Mouse (Mus musculus): ENCODE data around the gene Pzp. TPM values are rescaled to one million over a fixed set of nuclear protein-coding genes. Genes with fewer than 3 reads are reported as not detected.

The Pzp gene
- total and polyA plus RNA-seq, 2 experiments: 1,553 to 1,917 TPM

DNA sequence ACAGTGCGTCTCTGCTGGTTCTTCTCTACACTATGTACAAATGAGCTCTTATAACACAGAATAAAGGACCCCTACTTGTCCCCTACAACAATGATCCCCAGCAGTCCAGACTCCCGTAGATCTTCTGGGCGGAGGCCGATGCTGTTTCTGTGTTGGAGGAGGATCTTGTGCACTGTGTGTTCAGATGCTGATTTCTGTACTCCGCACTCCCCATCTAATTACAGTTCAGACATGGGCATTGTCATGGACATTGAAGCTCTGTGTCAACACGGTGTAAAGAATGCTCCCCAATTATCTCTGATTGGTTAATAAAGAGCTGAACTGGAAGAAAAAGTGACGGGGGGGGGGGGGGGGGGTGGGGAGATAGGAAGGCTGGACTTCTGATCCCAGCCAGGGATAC is 60.5 kb downstream of the Pzp start:
- no peaks in the 10 kb centered on the region for H3K79me2 ChIP-seq (ENCODE audit: control insufficient read depth, insufficient read depth, low read length)
- H3K27me3 ChIP-seq (ENCODE audit: control insufficient read depth, insufficient read depth, low read length): no peaks in the 10 kb centered on the region
- no peak overlapping the region for H3K9ac ChIP-seq (ENCODE audit: low read depth, low read length)
- H3K4me3 ChIP-seq (ENCODE audit: insufficient read depth, low read depth, low read length): no peak overlapping the region
- TF ChIP-seq POLR2A (IDR thresholded peaks at IDR 0.05; ENCODE audit: extremely low read depth, insufficient read depth, low read length) (no peak), CTCF (IDR thresholded peaks at IDR 0.05; ENCODE audit: low read depth, low read length) (no peak)
- no peak overlapping the region for H3K27ac ChIP-seq (replicated peaks; ENCODE audit: insufficient read depth, low read depth, low read length)
- H3K4me1 ChIP-seq (ENCODE audit: control insufficient read depth, insufficient read depth, low read length): no peaks in the 10 kb centered on the region
- WGBS: 31% methylated on average over 7 of the region's 7 CpGs
- no peak for DNase-seq (ENCODE audit: extremely low read depth, low read depth, low spot score)
- no peaks in the 10 kb centered on the region for H3K36me3 ChIP-seq (ENCODE audit: control insufficient read depth, insufficient read depth, low read length)

DNA sequence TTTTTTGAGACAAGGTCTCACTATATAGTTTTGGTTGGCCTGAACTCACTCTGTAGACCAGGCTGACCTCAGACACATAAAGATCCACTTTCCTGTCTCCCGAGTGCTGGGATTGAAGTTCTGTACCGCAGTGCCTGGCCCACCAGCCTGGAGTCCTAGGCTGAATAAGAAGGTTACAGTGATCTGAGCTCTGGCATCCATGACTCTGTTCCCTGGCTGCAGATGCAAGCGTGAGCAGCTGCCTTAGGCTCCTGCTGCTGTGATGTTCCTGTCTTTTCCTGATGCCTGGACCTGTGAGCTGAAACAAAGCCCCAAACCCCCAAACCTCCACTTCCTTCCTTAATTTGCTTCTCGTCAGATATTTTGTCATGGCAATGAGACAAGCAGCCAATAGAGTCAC is 61.5 kb downstream of the Pzp start:
- no peak for TF ChIP-seq POLR2A (IDR thresholded peaks at IDR 0.05; ENCODE audit: extremely low read depth, insufficient read depth, low read length)
- TF ChIP-seq CTCF (IDR thresholded peaks at IDR 0.05; ENCODE audit: low read depth, low read length): no peak
- Histone ChIP-seq H3K4me3 (ENCODE audit: insufficient read depth, low read depth, low read length) (no peak overlapping the region), H3K27me3 (ENCODE audit: control insufficient read depth, insufficient read depth, low read length) (no peaks in the 10 kb centered on the region), H3K4me1 (ENCODE audit: control insufficient read depth, insufficient read depth, low read length) (no peaks in the 10 kb centered on the region), H3K36me3 (ENCODE audit: control insufficient read depth, insufficient read depth, low read length) (no peaks in the 10 kb centered on the region), H3K27ac (replicated peaks; ENCODE audit: insufficient read depth, low read depth, low read length) (no peak overlapping the region), H3K79me2 (ENCODE audit: control insufficient read depth, insufficient read depth, low read length) (no peaks in the 10 kb centered on the region), H3K9ac (ENCODE audit: low read depth, low read length) (no peak overlapping the region)
- DNase-seq (ENCODE audit: extremely low read depth, low read depth, low spot score): no peak
- 87% methylated on average over 4 of the region's 4 CpGs for WGBS

DNA sequence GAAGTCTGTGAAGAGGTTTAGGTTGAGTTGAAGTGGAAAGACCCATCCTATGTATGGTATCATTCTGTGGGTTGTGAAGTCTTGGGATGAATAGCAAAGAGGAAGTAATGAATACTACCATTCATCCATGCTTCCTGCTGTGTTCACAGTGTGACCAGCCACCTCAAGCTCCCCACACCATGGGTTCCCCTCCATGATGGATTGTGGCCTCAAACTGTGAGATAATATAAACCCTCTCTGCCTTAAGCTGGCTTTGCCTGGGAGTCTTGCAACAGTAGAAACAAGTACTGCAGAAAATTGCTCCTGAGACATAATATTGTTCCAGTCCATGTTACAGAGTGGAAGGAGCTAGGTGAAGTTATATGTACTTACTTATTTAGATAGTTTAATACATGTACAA is 64.9 kb downstream of the Pzp start:
- no peaks in the 10 kb centered on the region for H3K79me2 ChIP-seq (ENCODE audit: control insufficient read depth, insufficient read depth, low read length)
- H3K4me1 ChIP-seq (ENCODE audit: control insufficient read depth, insufficient read depth, low read length): no peaks in the 10 kb centered on the region
- H3K27me3 ChIP-seq (ENCODE audit: control insufficient read depth, insufficient read depth, low read length): no peaks in the 10 kb centered on the region
- no peak for TF ChIP-seq POLR2A (IDR thresholded peaks at IDR 0.05; ENCODE audit: extremely low read depth, insufficient read depth, low read length)
- no peak for TF ChIP-seq CTCF (IDR thresholded peaks at IDR 0.05; ENCODE audit: low read depth, low read length)
- no peak overlapping the region for H3K27ac ChIP-seq (replicated peaks; ENCODE audit: insufficient read depth, low read depth, low read length)
- no peak overlapping the region for H3K4me3 ChIP-seq (ENCODE audit: insufficient read depth, low read depth, low read length)
- no peaks in the 10 kb centered on the region for H3K36me3 ChIP-seq (ENCODE audit: control insufficient read depth, insufficient read depth, low read length)
- DNase-seq (ENCODE audit: extremely low read depth, low read depth, low spot score): no peak
- H3K9ac ChIP-seq (ENCODE audit: low read depth, low read length): no peak overlapping the region

DNA sequence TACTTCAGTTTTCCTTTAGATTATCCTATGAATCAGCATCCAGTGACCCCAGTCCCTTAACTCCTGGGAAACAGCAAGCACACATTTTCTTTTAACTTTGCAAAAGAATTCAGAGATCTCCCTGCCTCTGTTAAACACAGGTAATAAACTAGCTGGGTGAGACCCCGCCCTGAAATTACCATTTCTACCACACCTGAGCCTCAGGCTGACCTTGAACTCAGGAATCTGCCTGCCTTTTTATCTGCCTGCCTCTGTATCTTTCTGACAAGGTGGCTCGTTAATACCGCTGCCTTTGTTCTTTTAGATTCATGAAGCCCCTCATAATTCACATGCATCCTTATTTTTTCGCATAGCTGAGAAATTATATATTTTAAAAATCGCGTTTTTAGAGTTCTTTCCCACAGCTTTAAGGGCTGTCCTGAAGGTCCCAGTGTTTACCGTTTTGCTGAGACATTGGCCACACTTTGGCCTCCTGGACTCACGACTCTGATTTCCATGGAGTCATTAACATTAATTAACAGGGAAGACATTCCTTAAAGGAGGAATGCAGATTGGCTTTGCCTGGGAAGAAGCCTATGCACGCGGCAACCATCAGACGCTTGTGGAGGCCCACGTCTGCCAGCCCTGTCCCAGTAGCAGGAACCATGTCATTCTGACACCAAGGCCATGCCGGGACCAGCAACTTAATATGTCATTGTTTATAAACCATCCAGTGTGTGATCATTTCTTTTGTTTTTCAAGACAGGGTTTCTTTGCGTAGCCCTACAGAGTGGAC is 65.6 kb downstream of the Pzp start:
- Histone ChIP-seq H3K9ac (ENCODE audit: low read depth, low read length) (no peak overlapping the region), H3K4me3 (ENCODE audit: insufficient read depth, low read depth, low read length) (no peak overlapping the region), H3K27me3 (ENCODE audit: control insufficient read depth, insufficient read depth, low read length) (no peaks in the 10 kb centered on the region), H3K79me2 (ENCODE audit: control insufficient read depth, insufficient read depth, low read length) (no peaks in the 10 kb centered on the region), H3K27ac (replicated peaks; ENCODE audit: insufficient read depth, low read depth, low read length) (no peak overlapping the region), H3K4me1 (ENCODE audit: control insufficient read depth, insufficient read depth, low read length) (no peaks in the 10 kb centered on the region), H3K36me3 (ENCODE audit: control insufficient read depth, insufficient read depth, low read length) (no peaks in the 10 kb centered on the region)
- TF ChIP-seq POLR2A (IDR thresholded peaks at IDR 0.05; ENCODE audit: extremely low read depth, insufficient read depth, low read length): no peak
- no peak for TF ChIP-seq CTCF (IDR thresholded peaks at IDR 0.05; ENCODE audit: low read depth, low read length)
- no peak for DNase-seq (ENCODE audit: extremely low read depth, low read depth, low spot score)
- 85% methylated on average over 14 of the region's 14 CpGs for WGBS

DNA sequence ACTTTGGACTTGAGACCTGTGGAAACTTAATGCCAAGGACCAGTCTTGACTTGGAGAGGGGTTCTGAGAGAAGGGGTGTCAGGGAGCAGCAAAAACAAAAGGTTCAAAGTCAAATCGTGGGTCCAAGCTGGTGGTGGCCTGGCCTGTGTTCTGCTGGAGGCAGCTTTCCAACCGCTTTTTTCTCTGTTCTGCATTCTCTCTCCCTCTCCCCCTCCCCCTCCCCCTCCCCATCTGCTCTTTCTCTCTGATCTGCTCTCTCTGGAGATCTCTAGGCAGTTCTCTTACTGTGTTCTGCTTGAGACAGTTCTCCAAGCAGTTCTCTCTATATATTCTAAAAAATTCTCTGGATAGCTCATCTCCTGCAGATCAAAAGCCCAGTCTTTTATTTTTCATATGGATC is 66.2 kb downstream of the Pzp start:
- H3K4me3 ChIP-seq (ENCODE audit: insufficient read depth, low read depth, low read length): no peak overlapping the region
- H3K9ac ChIP-seq (ENCODE audit: low read depth, low read length): no peak overlapping the region
- H3K4me1 ChIP-seq (ENCODE audit: control insufficient read depth, insufficient read depth, low read length): no peaks in the 10 kb centered on the region
- no peak for DNase-seq (ENCODE audit: extremely low read depth, low read depth, low spot score)
- H3K27me3 ChIP-seq (ENCODE audit: control insufficient read depth, insufficient read depth, low read length): no peaks in the 10 kb centered on the region
- no peaks in the 10 kb centered on the region for H3K36me3 ChIP-seq (ENCODE audit: control insufficient read depth, insufficient read depth, low read length)
- H3K27ac ChIP-seq (replicated peaks; ENCODE audit: insufficient read depth, low read depth, low read length): no peak overlapping the region
- no peak for TF ChIP-seq CTCF (IDR thresholded peaks at IDR 0.05; ENCODE audit: low read depth, low read length)
- TF ChIP-seq POLR2A (IDR thresholded peaks at IDR 0.05; ENCODE audit: extremely low read depth, insufficient read depth, low read length): no peak
- WGBS: 65% methylated on average over 2 of the region's 2 CpGs
- H3K79me2 ChIP-seq (ENCODE audit: control insufficient read depth, insufficient read depth, low read length): no peaks in the 10 kb centered on the region

DNA sequence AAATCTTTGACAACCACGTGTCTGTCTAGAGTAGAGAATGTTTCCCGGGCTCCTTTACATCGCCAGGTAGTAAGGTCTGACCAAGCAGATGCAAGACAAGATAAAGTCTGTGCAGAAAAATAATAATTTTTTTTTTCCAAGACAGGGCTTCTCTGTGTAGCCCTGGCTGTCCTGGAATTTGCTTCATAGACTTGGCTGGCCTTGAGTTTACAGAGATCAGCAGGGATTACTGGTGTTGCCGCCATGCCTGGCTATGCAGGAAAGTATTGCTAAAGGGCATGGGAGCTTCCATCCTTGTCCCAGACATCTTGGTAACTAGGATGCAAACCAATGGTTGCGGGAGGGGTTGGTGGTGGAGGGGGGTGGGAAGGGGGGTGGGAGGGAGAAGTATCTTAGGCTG is 69.3 kb downstream of the Pzp start:
- DNase-seq (ENCODE audit: extremely low read depth, low read depth, low spot score): no peak
- TF ChIP-seq CTCF (IDR thresholded peaks at IDR 0.05; ENCODE audit: low read depth, low read length) (no peak), POLR2A (IDR thresholded peaks at IDR 0.05; ENCODE audit: extremely low read depth, insufficient read depth, low read length) (no peak)
- H3K9ac ChIP-seq (ENCODE audit: low read depth, low read length): no peak overlapping the region
- H3K27me3 ChIP-seq (ENCODE audit: control insufficient read depth, insufficient read depth, low read length): no peaks in the 10 kb centered on the region
- H3K27ac ChIP-seq (replicated peaks; ENCODE audit: insufficient read depth, low read depth, low read length): no peak overlapping the region
- WGBS: 84% methylated on average over 5 of the region's 5 CpGs
- no peak overlapping the region for H3K4me3 ChIP-seq (ENCODE audit: insufficient read depth, low read depth, low read length)
- no peaks in the 10 kb centered on the region for H3K4me1 ChIP-seq (ENCODE audit: control insufficient read depth, insufficient read depth, low read length)
- H3K79me2 ChIP-seq (ENCODE audit: control insufficient read depth, insufficient read depth, low read length): no peaks in the 10 kb centered on the region
- H3K36me3 ChIP-seq (ENCODE audit: control insufficient read depth, insufficient read depth, low read length): no peaks in the 10 kb centered on the region

Data from liver, adult 2 months (tissue).